Mouse (Mus musculus): ENCODE results near the gene AC140267.1.

DNA sequence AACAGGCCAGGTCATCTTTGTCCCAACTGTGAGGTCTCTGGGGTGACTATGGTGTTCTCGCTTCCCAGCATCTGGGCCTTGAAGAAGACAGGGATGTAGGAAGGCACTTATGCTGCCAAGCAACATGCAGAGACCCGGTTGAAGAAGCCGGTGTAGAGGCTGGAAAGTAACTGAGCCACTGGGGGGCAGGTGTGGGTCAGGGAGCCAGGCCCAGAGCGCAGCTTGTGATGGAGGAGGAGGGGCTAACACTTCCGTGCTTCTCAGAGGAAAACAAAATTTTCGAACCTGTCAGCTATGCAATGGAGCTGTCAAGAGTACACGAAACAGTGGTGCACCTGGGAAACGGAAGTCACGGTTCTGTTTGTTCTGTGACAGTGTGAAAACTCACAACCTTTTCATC is 41.5 kb downstream of the AC140267.1 start:
- TF ChIP-seq CTCF (IDR thresholded peaks at IDR 0.05; ENCODE audit: insufficient read depth, low read length) (no peak), POLR2A (IDR thresholded peaks at IDR 0.05; ENCODE audit: borderline replicate concordance, extremely low read depth, low read depth, low read length) (no peak)
